Mouse (Mus musculus) intestine, postnatal 0 days (tissue): Measurements from ENCODE around the gene Dnal1. TPM values are rescaled to one million over a fixed set of nuclear protein-coding genes. Genes with fewer than 3 reads are reported as not detected.

ENCODE experiments used
- ATAC-seq: fragments of 200-750 bp; cut with Nextera tagmentation; 2 replicates; pipeline ENCODE4 v1.8.0; 2017; ENCODE audit warnings: mild to moderate bottlenecking, moderate TSS enrichment, moderate library complexity
- H3K27ac ChIP-seq: fragments of 300-500 bp; sonication (generic); 2 replicates; pipeline ENCODE4 v1.5.1; 2014; ENCODE audit warnings: mild to moderate bottlenecking, low read depth, low read length, moderate library complexity
- H3K27me3 ChIP-seq: fragments of 300-500 bp; sonication (generic); replicated peaks from 2 replicates; pipeline ENCODE4 v1.6.1; 2014; ENCODE audit warnings: low read length, mixed read lengths; ENCODE audit not compliant: control insufficient read depth, insufficient read depth
- H3K36me3 ChIP-seq: fragments of 300-500 bp; sonication (generic); 2 replicates; pipeline ENCODE4 v1.6.1; 2014; ENCODE audit warnings: mild to moderate bottlenecking, moderate library complexity; ENCODE audit not compliant: control insufficient read depth, insufficient read depth
- H3K4me1 ChIP-seq: fragments of 300-500 bp; sonication (generic); replicated peaks from 2 replicates; pipeline ENCODE4 v1.6.1; 2014; ENCODE audit warnings: antibody characterized with exemption, low read length, mixed read lengths; ENCODE audit not compliant: control insufficient read depth, insufficient read depth
- H3K4me2 ChIP-seq: fragments of 300-500 bp; sonication (generic); replicated peaks from 2 replicates; pipeline ENCODE4 v1.6.1; 2014; ENCODE audit warnings: low read depth, mild to moderate bottlenecking, moderate library complexity
- H3K4me3 ChIP-seq: fragments of 300-500 bp; sonication (generic); 2 replicates; pipeline ENCODE4 v1.5.1; 2014; ENCODE audit warnings: low read depth, low read length
- H3K9ac ChIP-seq: fragments of 300-500 bp; sonication (generic); 2 replicates; pipeline ENCODE4 v1.6.1; 2014; ENCODE audit warnings: mild to moderate bottlenecking, low read depth, low read length
- H3K9me3 ChIP-seq: fragments of 300-500 bp; sonication (generic); 2 replicates; pipeline ENCODE4 v1.6.1; 2016; ENCODE audit warnings: mixed run types; ENCODE audit not compliant: control insufficient read depth
- CTCF ChIP-seq: sonication (generic); IDR thresholded peaks from 2 replicates; pipeline ENCODE4 v1.5.1; 2016; ENCODE audit warnings: low read depth, mild to moderate bottlenecking, control low read depth, antibody characterized with exemption, moderate library complexity
- WGBS: fragments of 180-500 bp; shearing (Covaris S2); extraction: QIAGEN DNeasy Blood & Tissue Kit; methylation state at CpG from one replicate; pipeline ENCODE4 v1.1.7; 2014; 5-methylcytosine and 5-hydroxymethylcytosine counted together
- polyA plus RNA-seq: library from polyadenylated mRNA; unstranded; fragments of >200 nt; fragmentation: Nextera tagmentation; extraction: Ambion mirVana; gene quantifications from 2 replicates; pipeline ENCODE4 v1.2.1, GENCODE M21; 2015

Gene Dnal1
- polyA plus RNA-seq, 1 experiment from 2014 or later, result 1.0 TPM

DNA sequence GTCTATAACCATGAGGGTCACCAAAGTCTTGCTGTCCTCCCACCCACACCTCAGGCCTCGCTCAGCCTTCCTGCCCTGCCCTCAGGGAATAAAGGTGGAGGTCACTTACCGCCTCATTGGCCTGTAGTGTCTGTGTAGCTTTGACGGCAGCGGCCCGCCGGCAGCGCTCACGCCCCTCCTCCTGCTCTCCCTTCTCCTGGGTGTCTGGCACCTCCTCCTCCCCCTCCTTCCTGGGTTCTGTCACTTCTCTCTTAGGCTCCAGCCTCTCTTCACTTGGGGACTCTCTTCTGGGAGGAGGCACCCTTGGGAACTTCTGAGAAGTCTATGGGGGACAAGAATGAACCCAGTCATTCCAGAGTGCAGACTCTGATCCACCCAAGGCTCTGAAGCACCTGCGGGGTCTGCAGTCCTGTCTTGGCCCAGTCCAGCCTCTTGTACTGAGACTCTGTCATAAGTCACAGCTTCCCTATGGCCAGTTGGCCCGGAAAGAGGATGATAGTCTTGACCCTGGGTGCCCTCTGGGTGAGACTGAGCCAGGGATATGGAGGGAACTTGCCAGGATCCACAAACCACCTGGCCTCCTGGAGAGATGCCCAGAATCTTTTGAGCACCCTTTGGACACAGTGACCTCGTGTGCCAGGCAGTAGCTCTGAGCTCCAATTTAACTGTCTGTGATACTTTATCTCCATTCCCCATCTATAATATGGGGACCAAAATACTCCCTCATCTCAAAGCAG lies 40.8 kb downstream of the Dnal1 start:
- H3K4me1 ChIP-seq, result 0 out of 2 replicates have a peak, but pooled peaks cover 2% of the 10 kb centered on the region
- no peaks in the 10 kb centered on the region for H3K9me3 ChIP-seq
- peaks cover 75% of the 10 kb centered on the region for H3K36me3 ChIP-seq
- no peaks in the 10 kb centered on the region for H3K27me3 ChIP-seq
- H3K27ac ChIP-seq, result no peak overlapping the region
- 70% methylated on average over 11 of the region's 11 CpGs for WGBS
- no peak for TF ChIP-seq CTCF
- H3K4me2 ChIP-seq, result no peak overlapping the region
- no peak overlapping the region for H3K9ac ChIP-seq
- H3K4me3 ChIP-seq, result no peak overlapping the region
- no peak for ATAC-seq

DNA sequence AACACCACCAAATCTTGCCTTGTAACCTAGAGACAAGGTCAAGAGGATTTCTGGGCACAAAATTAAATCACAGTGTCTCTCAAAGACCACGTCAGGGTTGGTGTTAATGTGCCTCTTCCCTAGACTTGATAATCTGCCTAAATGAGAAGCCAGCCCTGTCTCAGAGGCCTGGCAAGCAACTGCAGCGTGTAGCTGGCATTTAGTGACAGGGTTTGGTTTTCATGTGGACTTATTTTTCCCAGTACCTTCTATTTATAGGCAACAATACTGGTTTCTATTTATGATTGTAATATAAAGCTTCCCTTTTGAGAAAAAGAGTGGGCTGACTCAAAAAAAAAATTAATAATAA lies 41.3 kb downstream of the Dnal1 start:
- H3K27me3 ChIP-seq, result no peaks in the 10 kb centered on the region
- H3K27ac ChIP-seq, result no peak overlapping the region
- no peak overlapping the region for H3K9ac ChIP-seq
- 87% methylated on average over 2 of the region's 2 CpGs for WGBS
- H3K4me1 ChIP-seq, result 0 out of 2 replicates have a peak, but pooled peaks cover 2% of the 10 kb centered on the region
- no peaks in the 10 kb centered on the region for H3K9me3 ChIP-seq
- H3K4me3 ChIP-seq, result no peak overlapping the region
- H3K36me3 ChIP-seq, result peaks cover 78% of the 10 kb centered on the region
- H3K4me2 ChIP-seq, result no peak overlapping the region
- no peak for TF ChIP-seq CTCF
- ATAC-seq, result no peak

DNA sequence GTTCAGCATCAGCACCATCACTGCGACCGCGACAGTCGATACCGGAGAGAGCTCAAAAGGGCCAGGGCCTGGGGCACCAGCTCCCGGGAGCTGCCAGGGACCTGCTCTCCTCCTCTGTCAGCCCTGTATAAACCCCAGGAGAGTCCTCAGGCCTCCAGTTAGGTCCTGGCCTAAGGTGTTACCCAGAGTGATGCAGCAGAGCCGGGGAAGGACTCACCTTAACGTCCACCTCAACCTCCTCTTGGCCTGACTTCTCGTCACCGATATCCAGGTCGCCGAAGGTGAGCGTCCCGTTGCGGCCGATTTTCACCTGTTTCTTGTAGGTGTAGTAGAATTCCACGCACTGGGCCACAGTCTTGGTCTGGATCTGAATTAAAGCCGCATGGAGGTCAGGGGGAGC lies 42.0 kb downstream of the Dnal1 start:
- H3K9me3 ChIP-seq, result no peaks in the 10 kb centered on the region
- 0 out of 2 replicates have a peak, but pooled peaks cover 2% of the 10 kb centered on the region for H3K4me1 ChIP-seq
- peaks cover 81% of the 10 kb centered on the region for H3K36me3 ChIP-seq
- no peak for ATAC-seq
- no peak overlapping the region for H3K4me2 ChIP-seq
- H3K27me3 ChIP-seq, result no peaks in the 10 kb centered on the region
- H3K27ac ChIP-seq, result no peak overlapping the region
- H3K4me3 ChIP-seq, result no peak overlapping the region
- WGBS, result 94% methylated on average over 18 of the region's 18 CpGs
- TF ChIP-seq CTCF, result no peak
- no peak overlapping the region for H3K9ac ChIP-seq

GRCm38 (mm10) chr12:84158156-84158555 lies 44.0 kb downstream of the Dnal1 start:
- H3K36me3 ChIP-seq, result peaks cover 82% of the 10 kb centered on the region
- H3K27ac ChIP-seq, result no peak overlapping the region
- no peaks in the 10 kb centered on the region for H3K27me3 ChIP-seq
- no peak for TF ChIP-seq CTCF
- no peak overlapping the region for H3K9ac ChIP-seq
- H3K4me3 ChIP-seq, result no peak overlapping the region
- H3K4me2 ChIP-seq, result no peak overlapping the region
- no peak for ATAC-seq
- H3K4me1 ChIP-seq, result no peaks in the 10 kb centered on the region
- WGBS, result 91% methylated on average over 14 of the region's 14 CpGs
- no peaks in the 10 kb centered on the region for H3K9me3 ChIP-seq

- WGBS, result 91% methylated on average over 8 of the region's 8 CpGs
- H3K4me3 ChIP-seq, result no peak overlapping the region
- H3K9me3 ChIP-seq, result no peaks in the 10 kb centered on the region
- no peak for TF ChIP-seq CTCF
- H3K9ac ChIP-seq, result no peak overlapping the region
- no peak overlapping the region for H3K27ac ChIP-seq
- H3K4me2 ChIP-seq, result no peak overlapping the region
- peaks cover 73% of the 10 kb centered on the region for H3K36me3 ChIP-seq
- no peaks in the 10 kb centered on the region for H3K27me3 ChIP-seq
- H3K4me1 ChIP-seq, result no peaks in the 10 kb centered on the region
- ATAC-seq, result no peak
Observed at GRCm38 (mm10) chr12:84160491-84160890, 46.3 kb downstream of the Dnal1 start.

DNA sequence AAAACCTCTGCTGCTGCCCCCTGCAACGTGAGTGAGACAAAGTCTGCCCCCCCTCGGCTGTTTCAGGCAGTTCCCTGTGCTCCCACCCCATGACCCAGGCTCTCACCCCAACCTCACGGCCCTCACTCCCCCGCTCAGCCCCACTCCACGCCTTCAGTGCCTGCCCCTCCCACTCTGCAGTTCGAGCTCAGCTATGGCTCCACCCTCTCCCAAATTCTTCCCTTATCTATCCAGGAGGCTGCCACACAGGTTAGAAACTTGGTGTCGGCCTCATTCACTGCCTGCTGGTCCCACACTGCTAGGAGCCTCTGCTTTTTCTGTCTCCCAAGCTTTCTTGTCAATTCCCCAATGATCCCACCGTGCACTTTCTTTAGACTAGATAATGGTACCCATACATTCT lies 47.0 kb downstream of the Dnal1 start:
- Histone ChIP-seq H3K4me1 (no peaks in the 10 kb centered on the region), H3K9ac (no peak overlapping the region), H3K4me3 (no peak overlapping the region), H3K9me3 (no peaks in the 10 kb centered on the region), H3K4me2 (no peak overlapping the region), H3K36me3 (peaks cover 68% of the 10 kb centered on the region), H3K27ac (no peak overlapping the region), H3K27me3 (no peaks in the 10 kb centered on the region)
- TF ChIP-seq CTCF, result no peak
- ATAC-seq, result no peak
- 39% methylated on average over 8 of the region's 8 CpGs for WGBS
